Mouse (Mus musculus): ENCODE results near the gene Vps41.

DNA sequence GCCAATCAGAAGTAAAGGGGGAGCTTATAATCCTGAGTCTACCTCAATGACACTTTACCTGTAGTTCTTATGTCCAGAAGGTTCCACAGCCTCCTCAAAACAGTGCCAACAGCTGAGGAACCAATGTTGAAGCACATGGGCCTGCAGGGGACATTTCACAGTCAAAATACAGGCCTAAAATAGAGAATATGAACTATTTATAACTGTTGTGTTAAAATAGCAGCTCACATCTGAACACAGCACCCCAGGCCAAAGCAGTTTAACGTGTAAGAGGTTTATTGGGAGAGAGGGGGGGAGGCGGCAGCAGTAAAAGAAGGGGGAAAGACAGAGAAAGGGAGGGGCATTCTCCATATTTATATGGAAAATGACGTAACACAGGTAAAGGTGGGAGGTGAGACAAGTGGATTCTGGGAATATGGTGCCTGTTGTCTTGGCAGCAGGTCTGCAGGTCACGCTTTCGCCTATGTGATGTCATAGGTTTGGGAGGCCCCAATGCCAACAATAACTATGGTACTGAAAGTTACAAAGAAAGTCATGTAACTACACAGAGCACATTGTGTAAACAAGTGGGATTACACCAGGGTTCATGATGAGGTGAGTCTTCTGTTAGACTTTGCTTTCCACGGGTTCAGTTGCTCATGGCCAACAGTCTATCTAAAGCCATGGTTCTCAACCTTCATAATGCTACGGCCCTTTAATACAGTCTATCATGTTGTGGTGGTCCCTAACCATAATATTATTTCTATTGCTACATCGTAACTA, 56.5 kb downstream of the Vps41 start:
- TF ChIP-seq NANOG (IDR thresholded peaks at IDR 0.05; ENCODE audit: borderline replicate concordance, low read length) (no peak), CTCF (conservative IDR thresholded peaks at IDR 0.05; ENCODE audit: low read length) (no peak), POU5F1 (IDR thresholded peaks at IDR 0.05; ENCODE audit: borderline replicate concordance, low read length) (no peak)

Measured in E14TG2a.4 (cell line).